Comparison of ENCODE assay signal across 8 mouse cellular contexts in the genomic region with DNA sequence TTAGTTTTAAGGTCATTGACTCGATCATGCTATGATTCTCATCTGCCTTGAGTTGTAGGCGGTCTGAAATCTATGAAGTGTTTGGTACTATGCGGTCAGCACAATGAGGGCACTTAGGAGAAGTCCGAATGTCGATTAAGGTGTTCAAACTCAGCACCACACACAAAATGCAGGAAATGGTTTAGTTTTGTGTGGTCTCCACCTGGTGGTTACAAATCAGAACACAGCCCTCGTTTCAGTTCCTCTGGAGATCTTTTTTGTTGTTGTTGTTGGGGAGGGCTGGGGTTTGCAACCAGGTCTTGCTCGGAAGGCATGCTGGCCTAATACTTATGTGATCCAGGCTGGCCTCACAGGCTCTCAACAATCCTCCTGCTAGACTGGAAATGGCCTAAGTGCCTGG. TPM values are rescaled to one million over a fixed set of nuclear protein-coding genes. Genes with fewer than 3 reads are reported as not detected.
DNase-seq lines count a peak whose midpoint lies in the region; ATAC-seq and TF ChIP-seq lines count a peak whose summit lies in the region.

No protein-coding gene starts in this region.

- H3K9ac ChIP-seq in kidney, embryonic 14.5 days (ENCODE audit: low read depth, low read length) = no peak overlapping the region

- in situ Hi-C loops in Patski (cut with MboI; ENCODE audit: low pct_unique_long_range_greater_than_20kb) = loop anchor here (5.0 to 10.0 kb wide), 3 partner anchors 328 to 826 kb away; no protein-coding TSS in a partner anchor

- peak; percentile 38 for DNase-seq in kidney, adult 2 months
- DNase-seq in Patski (ENCODE audit: low read depth, low spot score) = no peak
- DNase-seq in induced T-regulatory cell, adult 2 months (ENCODE audit: low read depth) = peak; percentile 65
- DNase-seq in lung, postnatal 36 days = peak; percentile 58
- DNase-seq in thymus, postnatal 4 days = peak; percentile 38
- DNase-seq in spleen, adult 12 weeks (ENCODE audit: low spot score) = no peak

- CTCF ChIA-PET in Patski (lab: Charles Lee) = interaction anchor here (1.0 to 6.7 kb wide), 13 partner anchors 9 to 354 kb away, joined by 3 to 64 read pairs (median 6); partner anchors contain the start of gene Tsc22d2

- TF ChIP-seq CTCF in kidney, adult 2 months (conservative IDR thresholded peaks at IDR 0.05; ENCODE audit: insufficient read depth, insufficient read length, low read depth, low read length) = peak; percentile 31; the same call in 1 of the 2 replicates
- peak; percentile 78 for TF ChIP-seq CTCF in Patski (IDR thresholded peaks at IDR 0.05)

- no peak for TF ChIP-seq POLR2A in kidney, adult 2 months (IDR thresholded peaks at IDR 0.05; ENCODE audit: low read depth, low read length)

- H3K27me3 ChIP-seq in kidney, adult 2 months (replicated peaks; ENCODE audit: control insufficient read depth, insufficient read depth, low read length) = no peaks in the 10 kb centered on the region; the same call in 1 of the 2 replicates
- H3K27me3 ChIP-seq in kidney, embryonic 14.5 days (ENCODE audit: control insufficient read depth, insufficient read depth, low read length) = no peaks in the 10 kb centered on the region
- H3K27me3 ChIP-seq in Patski = no peaks in the 10 kb centered on the region

- H3K4me3 ChIP-seq in kidney, adult 2 months (ENCODE audit: insufficient read depth, low read depth, low read length) = no peak overlapping the region
- no peak overlapping the region for H3K4me3 ChIP-seq in kidney, embryonic 14.5 days (ENCODE audit: low read length)

- POLR2A ChIA-PET in Patski (lab: Charles Lee) = no interaction called here

- ATAC-seq in kidney, embryonic 14.5 days (ENCODE audit: low FRiP score, low TSS enrichment) = no peak
- ATAC-seq in CD4-positive, CD25-positive, alpha-beta regulatory T cell, adult 4 months = peak; percentile 79
- peak; percentile 44 for ATAC-seq in Patski

- no peaks in the 10 kb centered on the region for H3K4me1 ChIP-seq in kidney, adult 2 months (ENCODE audit: control insufficient read depth, insufficient read depth, low read length)
- no peaks in the 10 kb centered on the region for H3K4me1 ChIP-seq in kidney, embryonic 14.5 days (ENCODE audit: control insufficient read depth, insufficient read depth, low read length)

- H3K4me2 ChIP-seq in kidney, embryonic 14.5 days (replicated peaks; ENCODE audit: low read depth, low read length) = no peak overlapping the region

- H3K27ac ChIP-seq in kidney, adult 2 months (ENCODE audit: insufficient read depth, low read depth, low read length) = no peak overlapping the region
- H3K27ac ChIP-seq in kidney, embryonic 14.5 days (ENCODE audit: low read depth, low read length) = no peak overlapping the region

- 53% methylated on average over 7 of the region's 7 CpGs for WGBS in kidney, adult 2 months
- WGBS in kidney, embryonic 14.5 days = 76% methylated on average over 7 of the region's 7 CpGs

- no peaks in the 10 kb centered on the region for H3K36me3 ChIP-seq in kidney, adult 2 months (ENCODE audit: control insufficient read depth, insufficient read depth, low read length)
- H3K36me3 ChIP-seq in kidney, embryonic 14.5 days (ENCODE audit: control insufficient read depth, insufficient read depth, low read length) = no peaks in the 10 kb centered on the region

- no peaks in the 10 kb centered on the region for H3K9me3 ChIP-seq in kidney, embryonic 14.5 days (ENCODE audit: control insufficient read depth, low read length)

RNA-seq across cellular contexts. Expression of gene Eif2a, which starts 34.8 kb away (rescaled TPM):
- 10.6 and 15.4 TPM in 2 replicates for polyA plus RNA-seq in kidney, adult 2 months (2012; rRNA removed)
- 71.1 and 72.0 TPM in 2 replicates for polyA plus RNA-seq in kidney, embryonic 14.5 days (2014; fragmentation: Nextera tagmentation; extraction: Ambion mirVana)
- polyA plus RNA-seq in CD4-positive, CD25-positive, alpha-beta regulatory T cell, adult 4 months (2017; shearing (Covaris generic)) = 10 to 100 TPM; 69.7 to 74.8 TPM
- 85.4 TPM for polyA plus RNA-seq in Patski (2021)

RNA-seq across cellular contexts. Expression of gene Serp1, which starts 34.9 kb away (rescaled TPM):
- polyA plus RNA-seq in kidney, adult 2 months (2012; rRNA removed) = 32.7 and 37.7 TPM in 2 replicates
- polyA plus RNA-seq in kidney, embryonic 14.5 days (2014; fragmentation: Nextera tagmentation; extraction: Ambion mirVana) = 99.5 and 130 TPM in 2 replicates
- polyA plus RNA-seq in CD4-positive, CD25-positive, alpha-beta regulatory T cell, adult 4 months (2017; shearing (Covaris generic)) = 10 to 100 TPM; 38.8 to 57.0 TPM
- polyA plus RNA-seq in Patski (2021) = 107 TPM

Comparison
In these comparisons a context has a peak if more than half of its experiments do, and no peak if none do; other contexts are left out.
1. DNase-seq: peak in kidney, adult 2 months (single experiment), induced T-regulatory cell, adult 2 months (single experiment), lung, postnatal 36 days (single experiment) and thymus, postnatal 4 days (single experiment); none in Patski (single experiment) and spleen, adult 12 weeks (single experiment).